Mouse (Mus musculus) naive thymus-derived CD4-positive, alpha-beta T cell, adult 2 months (primary cell): ENCODE data around the gene Gm20708.

ENCODE experiments used
- DNase-seq: peaks from one replicate; pipeline ENCODE4 v3.0.0-alpha.2; 2011; ENCODE audit warnings: low read depth

The Gm20708 gene

GRCm38 (mm10) chr11:117809407-117810311, at the start of gene Gm20708, which contains the start of gene Syngr2:
TSS of gene Gm20708 (plus strand) at chr11:117809668.
TSS of gene Syngr2 (plus strand) at chr11:117809668.
- peak; percentile 71 for DNase-seq

GRCm38 (mm10) chr11:117760374-117761119, 48.9 kb upstream of the Gm20708 start:
- DNase-seq, result no peak

- no peak for DNase-seq
Measured at GRCm38 (mm10) chr11:117761801-117762200, 47.7 kb upstream of the Gm20708 start.

- no peak for DNase-seq
Measured at GRCm38 (mm10) chr11:117762246-117762645, 47.2 kb upstream of the Gm20708 start.

- DNase-seq, result no peak
Measured at GRCm38 (mm10) chr11:117764319-117764718, 45.1 kb upstream of the Gm20708 start.

- DNase-seq, result no peak
Measured at GRCm38 (mm10) chr11:117765361-117765760, 44.1 kb upstream of the Gm20708 start.

GRCm38 (mm10) chr11:117766275-117766674, 43.2 kb upstream of the Gm20708 start:
- no peak for DNase-seq

GRCm38 (mm10) chr11:117768725-117769682, 40.5 kb upstream of the Gm20708 start:
- no peak for DNase-seq

- no peak for DNase-seq
Measured at GRCm38 (mm10) chr11:117769683-117770047, 39.8 kb upstream of the Gm20708 start.

GRCm38 (mm10) chr11:117770407-117770806, 39.1 kb upstream of the Gm20708 start:
- DNase-seq, result no peak

GRCm38 (mm10) chr11:117772352-117772751, 37.1 kb upstream of the Gm20708 start:
- DNase-seq, result peak; percentile 43

- no peak for DNase-seq
Measured at GRCm38 (mm10) chr11:117774925-117775324, 34.5 kb upstream of the Gm20708 start.

- no peak for DNase-seq
Measured at GRCm38 (mm10) chr11:117775540-117775939, 33.9 kb upstream of the Gm20708 start.

GRCm38 (mm10) chr11:117776085-117776792, 33.2 kb upstream of the Gm20708 start:
- DNase-seq, result no peak

GRCm38 (mm10) chr11:117777111-117777510, 32.4 kb upstream of the Gm20708 start:
- peak; percentile 78 for DNase-seq

GRCm38 (mm10) chr11:117778031-117778430, 31.4 kb upstream of the Gm20708 start:
- DNase-seq, result no peak

GRCm38 (mm10) chr11:117778851-117779433, 30.5 kb upstream of the Gm20708 start:
- DNase-seq, result no peak

GRCm38 (mm10) chr11:117779434-117780198, 29.9 kb upstream of the Gm20708 start:
- DNase-seq, result peak; percentile 49

- no peak for DNase-seq
Measured at GRCm38 (mm10) chr11:117780199-117780515, 29.3 kb upstream of the Gm20708 start.

- peak; percentile 97 for DNase-seq
Measured at GRCm38 (mm10) chr11:117780582-117781111, 28.8 kb upstream of the Gm20708 start.
